Mouse (Mus musculus) adrenal gland, postnatal 14 days (tissue): ENCODE measurements at regions not wholly inside any gene's neighbourhood (a gene's known extent, or its start where the extent isn't known, plus 50 kb on each side); places are given as distances from the start of the nearest gene placed in this dataset.
A peak's percentile ranks its signal among the peaks of the same experiment; 100 is the strongest.
"Not testable (repeated sequence)": the region's sequence is repeated elsewhere in the genome, so short reads cannot be mapped to it uniquely, and the experiment has no call there.

ENCODE experiments used
- DNase-seq: peaks from one replicate; pipeline ENCODE4 v3.0.0; 2021; ENCODE audit warnings: mixed read lengths

GRCm38 (mm10) chr15:3909471-3909870, 69.9 kb downstream of the Fbxo4 start:
- no peak for DNase-seq

- no peak for DNase-seq
Observed at GRCm38 (mm10) chr15:3908721-3909120, 70.7 kb downstream of the Fbxo4 start.

- DNase-seq: no peak
Observed at GRCm38 (mm10) chr15:3905548-3905947, 73.8 kb downstream of the Fbxo4 start.

GRCm38 (mm10) chr15:3878429-3878828, 100.9 kb downstream of the Fbxo4 start:
- no peak for DNase-seq

- DNase-seq: no peak
Observed at GRCm38 (mm10) chr15:3877506-3877905, 101.9 kb downstream of the Fbxo4 start.

GRCm38 (mm10) chr15:3875210-3875861, 104.0 kb downstream of the Fbxo4 start:
- peak; percentile 45 for DNase-seq

- no peak for DNase-seq
Observed at GRCm38 (mm10) chr15:3831802-3832201, 147.6 kb downstream of the Fbxo4 start.

GRCm38 (mm10) chr15:3805430-3805829, 173.9 kb downstream of the Fbxo4 start:
- DNase-seq: no peak

GRCm38 (mm10) chr15:3775865-3776264, 192.6 kb upstream of the Ghr start:
- no peak for DNase-seq

- DNase-seq: no peak
Observed at GRCm38 (mm10) chr15:3772228-3772789, 189.0 kb upstream of the Ghr start.

GRCm38 (mm10) chr15:3770312-3770711, 187.0 kb upstream of the Ghr start:
- no peak for DNase-seq

- no peak for DNase-seq
Observed at GRCm38 (mm10) chr15:3764726-3765125, 181.4 kb upstream of the Ghr start.

- DNase-seq: no peak
Observed at GRCm38 (mm10) chr15:3760396-3760795, 177.1 kb upstream of the Ghr start.

- DNase-seq: no peak
Observed at GRCm38 (mm10) chr15:3755636-3756035, 172.3 kb upstream of the Ghr start.

GRCm38 (mm10) chr15:3748072-3748471, 164.8 kb upstream of the Ghr start:
- DNase-seq: not testable (repeated sequence)

GRCm38 (mm10) chr15:3743168-3743814, 160.0 kb upstream of the Ghr start:
- DNase-seq: no peak

GRCm38 (mm10) chr15:3742191-3742590, 158.9 kb upstream of the Ghr start:
- no peak for DNase-seq

- no peak for DNase-seq
Observed at GRCm38 (mm10) chr15:3725214-3725613, 141.9 kb upstream of the Ghr start.

- DNase-seq: no peak
Observed at GRCm38 (mm10) chr15:3720668-3721340, 137.5 kb upstream of the Ghr start.

- no peak for DNase-seq
Observed at GRCm38 (mm10) chr15:3711764-3712163, 128.5 kb upstream of the Ghr start.

GRCm38 (mm10) chr15:3707089-3708078, 124.1 kb upstream of the Ghr start:
- peak; percentile 9 for DNase-seq

- DNase-seq: no peak
Observed at GRCm38 (mm10) chr15:3699234-3699814, 116.0 kb upstream of the Ghr start.
